In the genomic region with DNA sequence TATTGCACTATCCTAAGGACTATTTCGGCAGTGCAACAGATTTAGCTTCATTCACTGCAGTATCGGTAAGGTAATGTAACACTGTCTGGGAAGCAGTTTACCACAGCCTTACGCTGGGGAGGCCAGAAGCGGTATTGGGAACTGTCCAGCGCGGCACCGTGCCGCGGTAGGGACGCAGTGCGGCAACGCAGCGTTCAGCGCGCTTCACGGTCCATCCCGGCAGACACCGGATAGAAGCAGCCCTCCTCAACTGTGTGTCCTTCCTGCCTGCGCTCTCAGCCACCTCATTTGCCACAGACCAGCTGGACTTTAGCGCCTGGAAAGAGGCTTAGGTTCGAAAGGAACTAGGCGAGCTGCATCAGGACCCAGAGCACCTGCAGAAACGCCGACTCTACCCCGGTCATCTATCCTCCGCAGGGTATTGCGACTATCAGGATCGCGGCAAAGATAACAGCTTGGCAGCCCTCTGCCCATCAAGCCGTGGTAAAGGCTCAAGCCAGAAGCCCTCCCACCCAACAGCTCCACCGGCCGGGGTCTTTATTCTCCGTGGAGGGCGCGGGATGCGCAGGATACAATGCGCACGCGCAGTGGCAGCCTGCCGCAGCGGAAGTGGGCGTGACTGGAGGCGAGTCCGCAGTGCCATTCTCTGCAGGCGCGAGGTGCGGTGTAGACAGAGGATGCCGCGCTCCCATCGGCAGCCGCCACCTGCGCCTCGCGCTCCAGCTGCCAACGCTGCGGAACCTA, we compare ENCODE assay signal across 8 mouse cellular contexts. TPM values are rescaled to one million over a fixed set of nuclear protein-coding genes. Genes with fewer than 3 reads are reported as not detected.
A peak's percentile ranks its signal among the peaks of the same experiment; 100 is the strongest.
DNase-seq lines count a peak whose midpoint lies in the region; ATAC-seq lines count a peak whose summit lies in the region.

No protein-coding gene starts in this region.

- peak; percentile 79 for ATAC-seq in hindbrain, embryonic 14.5 days (ENCODE audit: low FRiP score)

- H3K4me1 ChIP-seq in hindbrain, embryonic 14.5 days (replicated peaks; ENCODE audit: control insufficient read depth, insufficient read depth, low read length): peaks cover 19% of the 10 kb centered on the region; the same call in 1 of the 2 replicates

- H3K4me2 ChIP-seq in hindbrain, embryonic 14.5 days (replicated peaks): peak overlapping the region; percentile 56

- H3K9ac ChIP-seq in hindbrain, embryonic 14.5 days: peak overlapping the region; percentile 76

- DNase-seq in ZHBTc4 (ENCODE audit: low read depth, low spot score): peak; percentile 69
- peak; percentile 90 for DNase-seq in cerebellum, postnatal 36 days
- peak; percentile 81 to 85 for DNase-seq in frontal cortex, postnatal 36 days (ENCODE audit: low spot score in 2 of 2)
- DNase-seq in hindbrain, embryonic 14.5 days (ENCODE audit: low spot score): peak; percentile 83
- peak; percentile 80 to 87 for DNase-seq in left cerebral cortex, adult 18-20 months (ENCODE audit: low spot score in 2 of 2)
- peak; percentile 74 for DNase-seq in lung, postnatal 36 days
- peak; percentile 90 for DNase-seq in retina, postnatal 1 day
- DNase-seq in thymus, postnatal 36 days: peak; percentile 83 to 87

- H3K27ac ChIP-seq in hindbrain, embryonic 14.5 days: peak overlapping the region; percentile 98

- H3K9me3 ChIP-seq in hindbrain, embryonic 14.5 days (ENCODE audit: control insufficient read depth, low read length): peaks cover 33% of the 10 kb centered on the region

- whole genome bisulfite sequencing in hindbrain, embryonic 14.5 days: 54% methylated on average over 56 of the region's 56 CpGs

- peak overlapping the region; percentile 52 for H3K4me3 ChIP-seq in hindbrain, embryonic 14.5 days (replicated peaks; ENCODE audit: low read length)

- no peaks in the 10 kb centered on the region for H3K27me3 ChIP-seq in hindbrain, embryonic 14.5 days (ENCODE audit: control insufficient read depth, insufficient read depth, low read length)

- H3K36me3 ChIP-seq in hindbrain, embryonic 14.5 days (replicated peaks; ENCODE audit: control insufficient read depth, insufficient read depth): peaks cover 48% of the 10 kb centered on the region

RNA-seq across cellular contexts. Expression of a gene that starts 52.3 kb away (rescaled TPM):
- polyA plus RNA-seq in hindbrain, embryonic 14.5 days (2014; fragmentation: Nextera tagmentation; extraction: Ambion mirVana): 50.9 and 52.2 TPM in 2 replicates
- total RNA-seq in left cerebral cortex, adult 18-20 months (2021): 10 to 100 TPM; 22.8 to 25.3 TPM

RNA-seq across cellular contexts. Expression of a gene that starts 56.8 kb away (rescaled TPM):
- 34.8 and 37.7 TPM in 2 replicates for polyA plus RNA-seq in hindbrain, embryonic 14.5 days (2014; fragmentation: Nextera tagmentation; extraction: Ambion mirVana)
- 10 to 100 TPM; 39.1 to 41.6 TPM for total RNA-seq in left cerebral cortex, adult 18-20 months (2021)

Comparison
In these comparisons a context has a peak if more than half of its experiments do, and no peak if none do; other contexts are left out.
1. Peak in every context shown above with its lines: DNase-seq, ATAC-seq, H3K4me3 ChIP-seq and H3K27ac ChIP-seq.